ENCODE assay signal across 8 mouse cellular contexts in genomic region chr3:129532180-129532864, GRCm38 (mm10). TPM values are rescaled to one million over a fixed set of nuclear protein-coding genes. Genes with fewer than 3 reads are reported as not detected.
DNase-seq lines count a peak whose midpoint lies in the region; ATAC-seq and TF ChIP-seq lines count a peak whose summit lies in the region.

Gene Elovl6 (plus strand): TSS chr3:129532355.

- peak; percentile 97 for DNase-seq in ES-E14 (ENCODE audit: low read depth, low spot score)
- peak; percentile 69 for DNase-seq in c-Kit-positive CD71-negative TER-119-negative erythroid progenitor cells, embryonic 14.5 days (ENCODE audit: low read depth)
- peak; percentile 92 for DNase-seq in hindbrain, embryonic 10.5 days (ENCODE audit: low spot score)
- peak; percentile 80 to 82 for DNase-seq in layer of hippocampus, postnatal 10 days (ENCODE audit: low spot score in 2 of 2)
- peak; percentile 72 for DNase-seq in lung, postnatal 0 days (ENCODE audit: low spot score)
- DNase-seq in ovary, postnatal 36 days (ENCODE audit: low spot score), result peak; percentile 68
- DNase-seq in thymus, postnatal 36 days, result peak; percentile 51 to 62

- TF ChIP-seq EP300 in lung, postnatal 0 days (IDR thresholded peaks at IDR 0.05), result no peak

- H3K36me3 ChIP-seq in ES-E14 (ENCODE audit: control insufficient read depth, insufficient read depth, low read length, poor library complexity, severe bottlenecking), result peaks cover 3% of the 10 kb centered on the region; the same call in 1 of the 2 replicates
- no peaks in the 10 kb centered on the region for H3K36me3 ChIP-seq in forebrain, embryonic 15.5 days
- H3K36me3 ChIP-seq in hindbrain, embryonic 10.5 days, result no peaks in the 10 kb centered on the region
- H3K36me3 ChIP-seq in lung, postnatal 0 days (ENCODE audit: insufficient read depth, low read length), result no peaks in the 10 kb centered on the region

- H3K9ac ChIP-seq in ES-E14 (ENCODE audit: insufficient read depth, low read depth, low read length, poor library complexity, severe bottlenecking), result peak within 1 kb of the TSS; percentile 90
- peak within 1 kb of the TSS; percentile 96 for H3K9ac ChIP-seq in forebrain, embryonic 15.5 days (replicated peaks)
- peak within 1 kb of the TSS; percentile 62; the same call in 1 of the 2 replicates for H3K9ac ChIP-seq in lung, postnatal 0 days (replicated peaks; ENCODE audit: low read depth)

- no peaks in the 10 kb centered on the region for H3K27me3 ChIP-seq in forebrain, embryonic 15.5 days
- no peaks in the 10 kb centered on the region for H3K27me3 ChIP-seq in hindbrain, embryonic 10.5 days (ENCODE audit: insufficient read depth, poor library complexity, severe bottlenecking)
- no peaks in the 10 kb centered on the region for H3K27me3 ChIP-seq in lung, postnatal 0 days (replicated peaks; ENCODE audit: insufficient read depth, low read length)

- H3K4me2 ChIP-seq in forebrain, embryonic 15.5 days (replicated peaks), result peak within 1 kb of the TSS; percentile 69
- peak within 1 kb of the TSS; percentile 92 for H3K4me2 ChIP-seq in lung, postnatal 0 days (replicated peaks; ENCODE audit: low read depth, low read length)

- TF ChIP-seq CTCF in lung, postnatal 0 days (IDR thresholded peaks at IDR 0.05), result peak; percentile 18; the same call in 1 of the 2 replicates

- ATAC-seq in forebrain, embryonic 15.5 days (replicated peaks), result peak; percentile 69
- ATAC-seq in lung, postnatal 0 days, result peak; percentile 16; the same call in 1 of the 2 replicates

- H3K4me1 ChIP-seq in ES-E14 (ENCODE audit: control insufficient read depth in 2 of 2, insufficient read depth in 2 of 2, low read length in 2 of 2, poor library complexity in 1 of 2), result peaks cover 10 to 21% of the 10 kb centered on the region in 2 experiments
- peaks cover 31% of the 10 kb centered on the region for H3K4me1 ChIP-seq in forebrain, embryonic 15.5 days
- peaks cover 35% of the 10 kb centered on the region for H3K4me1 ChIP-seq in hindbrain, embryonic 10.5 days (replicated peaks)
- peaks cover 5% of the 10 kb centered on the region for H3K4me1 ChIP-seq in lung, postnatal 0 days (ENCODE audit: insufficient read depth, low read depth, low read length)

- H3K9me3 ChIP-seq in ES-E14 (ENCODE audit: control insufficient read depth, insufficient read depth, low read depth, low read length), result no peaks in the 10 kb centered on the region
- H3K9me3 ChIP-seq in forebrain, embryonic 15.5 days, result no peaks in the 10 kb centered on the region
- no peaks in the 10 kb centered on the region for H3K9me3 ChIP-seq in hindbrain, embryonic 10.5 days
- H3K9me3 ChIP-seq in lung, postnatal 0 days (ENCODE audit: low read length), result no peaks in the 10 kb centered on the region

- WGBS in forebrain, embryonic 15.5 days, result under 1% methylated on average over 35 of the region's 35 CpGs
- WGBS in hindbrain, embryonic 10.5 days, result under 1% methylated on average over 35 of the region's 35 CpGs
- 1% methylated on average over 35 of the region's 35 CpGs for WGBS in lung, postnatal 0 days

- in situ Hi-C loops in ES-E14 (cut with MboI; ENCODE audit: low sequenced_read_pairs in 2 of 2, unreplicated experiment in 2 of 2), result no loop called here

- H3K27ac ChIP-seq in ES-E14 (ENCODE audit: insufficient read depth, low read depth, low read length, poor library complexity, severe bottlenecking), result peak within 1 kb of the TSS; percentile 56
- peak within 1 kb of the TSS; percentile 99 for H3K27ac ChIP-seq in forebrain, embryonic 15.5 days (replicated peaks)
- peak within 1 kb of the TSS; percentile 100 for H3K27ac ChIP-seq in hindbrain, embryonic 10.5 days
- no peak within 1 kb of the TSS for H3K27ac ChIP-seq in lung, postnatal 0 days (ENCODE audit: low read length)

- peak within 1 kb of the TSS; percentile 70 to 84 for H3K4me3 ChIP-seq in ES-E14 (ENCODE audit: insufficient read depth in 1 of 2, low read depth in 1 of 2, low read length in 2 of 2, poor library complexity in 1 of 2, severe bottlenecking in 1 of 2)
- H3K4me3 ChIP-seq in forebrain, embryonic 15.5 days, result peak within 1 kb of the TSS; percentile 79
- peak within 1 kb of the TSS; percentile 91 for H3K4me3 ChIP-seq in hindbrain, embryonic 10.5 days
- H3K4me3 ChIP-seq in lung, postnatal 0 days (ENCODE audit: low read depth, low read length), result peak within 1 kb of the TSS; percentile 65

TF ChIP-seq in ES-E14, 5 proteins besides CTCF, POLR2A, EP300 and RAD21:
- TF ChIP-seq ZNF384 (IDR thresholded peaks at IDR 0.05; ENCODE audit: low read depth, low read length) (no peak), HCFC1 (IDR thresholded peaks at IDR 0.05; ENCODE audit: borderline replicate concordance, insufficient read depth, low read length) (peak; percentile 66; the same call in 1 of the 2 replicates), CHD2 (IDR thresholded peaks at IDR 0.05; ENCODE audit: low read depth, low read length) (peak; percentile 66; the same call in 1 of the 2 replicates)

RNA-seq across cellular contexts. Expression of gene Elovl6, which starts in this region (rescaled TPM):
- total RNA-seq in ES-E14 (2012; rRNA removed), result 109 and 118 TPM in 2 replicates
- 34.6 and 39.9 TPM in 2 replicates for polyA plus RNA-seq in forebrain, embryonic 15.5 days (2015; fragmentation: Nextera tagmentation; extraction: Ambion mirVana)
- polyA plus RNA-seq in hindbrain, embryonic 10.5 days (2016; fragmentation: Nextera tagmentation; extraction: Ambion mirVana), result 35.3 and 40.1 TPM in 2 replicates
- 10 to 100 TPM; 53.8 to 55.6 TPM for total RNA-seq in layer of hippocampus, postnatal 10 days (2021)
- 3.7 and 4.1 TPM in 2 replicates for polyA plus RNA-seq in lung, postnatal 0 days (2015; fragmentation: Nextera tagmentation; extraction: Ambion mirVana)
